Mouse (Mus musculus): ENCODE measurements around the gene Mgat1.
"Not testable (repeated sequence)": the region's sequence is repeated elsewhere in the genome, so short reads cannot be mapped to it uniquely, and the experiment has no call there.

Mgat1 gene

GRCm38 (mm10) chr11:49264081-49264480 is 20.1 kb downstream of the Mgat1 start:
- DNase-seq (ENCODE audit: low spot score in 2 of 2): no peak

DNA sequence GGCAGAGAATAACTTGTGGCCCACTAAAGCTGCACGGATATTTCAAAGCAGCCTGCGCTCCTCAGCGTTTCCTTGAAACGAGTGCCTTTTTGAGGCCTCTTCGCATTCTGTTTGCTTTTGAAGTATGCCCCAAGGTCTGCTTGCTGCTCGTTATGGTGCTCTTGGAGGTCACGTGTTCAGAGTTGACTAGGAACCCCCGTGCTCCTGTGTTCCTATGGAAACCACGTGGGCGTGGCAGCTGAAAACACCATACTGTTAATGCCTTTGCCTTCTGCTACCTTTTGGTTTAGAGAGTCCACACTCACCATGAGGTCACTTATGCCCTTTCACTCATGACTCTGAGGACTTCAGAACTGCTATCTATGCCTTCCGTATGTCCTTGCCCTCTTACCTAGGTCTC is 20.6 kb downstream of the Mgat1 start:
- no peak for DNase-seq (ENCODE audit: low spot score in 2 of 2)

DNA sequence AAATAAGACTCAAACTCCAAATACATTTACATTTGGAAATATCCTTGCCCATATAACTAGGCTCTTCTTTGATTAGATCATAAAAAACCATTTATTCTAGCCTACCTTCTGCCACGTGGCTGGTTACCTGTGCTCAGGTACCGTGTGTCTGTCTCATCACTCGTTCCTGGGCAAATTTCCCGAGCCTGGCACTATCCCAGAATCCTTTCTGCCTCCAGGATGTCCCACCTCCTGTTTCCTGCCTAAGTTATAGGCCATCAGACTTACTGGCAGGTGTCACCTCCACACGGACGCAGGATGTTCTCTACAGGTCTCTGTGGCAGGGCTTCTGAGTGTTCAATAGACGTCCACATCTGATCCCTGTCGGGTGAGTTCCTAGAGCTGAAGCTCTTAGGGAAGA is 21.1 kb downstream of the Mgat1 start:
- no peak for DNase-seq (ENCODE audit: low spot score in 2 of 2)

GRCm38 (mm10) chr11:49266671-49267070 is 22.7 kb downstream of the Mgat1 start:
- no peak for DNase-seq (ENCODE audit: low spot score in 2 of 2)

DNA sequence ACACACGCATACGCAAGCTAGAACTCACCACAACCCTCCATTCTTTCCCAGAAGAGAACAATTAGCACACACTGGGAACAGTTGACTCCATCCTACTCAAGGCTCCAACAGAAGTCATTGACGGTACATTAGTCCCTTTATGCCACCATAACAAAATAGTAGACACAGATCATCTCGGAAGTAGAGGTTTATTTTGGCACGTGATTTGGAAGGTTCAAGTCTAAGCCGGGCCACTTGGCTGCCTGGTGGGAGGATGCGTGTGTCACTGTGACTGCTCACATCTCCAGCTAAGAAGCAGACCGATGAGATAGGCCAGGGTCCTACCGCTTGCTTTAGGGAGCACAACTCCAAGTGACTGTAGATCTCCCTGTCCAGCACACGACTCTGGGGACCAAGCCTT is 23.3 kb downstream of the Mgat1 start:
- DNase-seq (ENCODE audit: low spot score in 2 of 2): no peak

- DNase-seq (ENCODE audit: low spot score in 2 of 2): no peak
These were observed 24.1 kb downstream of the Mgat1 start for GRCm38 (mm10) chr11:49267970-49268579.

- no peak for DNase-seq (ENCODE audit: low spot score in 2 of 2)
These were observed 25.8 kb downstream of the Mgat1 start for GRCm38 (mm10) chr11:49269761-49270160.

- DNase-seq (ENCODE audit: low spot score in 2 of 2): no peak
These were observed 26.4 kb downstream of the Mgat1 start for GRCm38 (mm10) chr11:49270368-49270767.

DNA sequence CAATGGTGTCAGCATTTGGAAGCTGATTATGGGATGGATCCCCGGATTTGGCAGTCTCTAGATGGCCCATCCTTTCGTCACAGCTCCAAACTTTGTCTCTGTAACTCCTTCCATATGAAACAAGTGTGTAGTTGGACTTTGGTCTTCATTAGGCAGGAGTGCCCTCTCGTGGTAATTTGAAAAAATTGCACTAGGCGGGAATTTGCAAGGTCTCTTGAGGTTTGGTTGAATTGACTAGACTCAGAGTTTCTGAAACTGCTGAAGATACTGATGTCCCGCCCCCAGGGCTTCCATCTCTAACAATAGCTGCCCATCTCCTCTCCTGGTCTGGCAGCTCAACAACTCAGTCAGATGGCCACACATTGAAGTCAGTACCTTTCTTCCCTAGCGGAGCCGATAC is 27.3 kb downstream of the Mgat1 start:
- no peak for DNase-seq (ENCODE audit: low spot score in 2 of 2)

DNA sequence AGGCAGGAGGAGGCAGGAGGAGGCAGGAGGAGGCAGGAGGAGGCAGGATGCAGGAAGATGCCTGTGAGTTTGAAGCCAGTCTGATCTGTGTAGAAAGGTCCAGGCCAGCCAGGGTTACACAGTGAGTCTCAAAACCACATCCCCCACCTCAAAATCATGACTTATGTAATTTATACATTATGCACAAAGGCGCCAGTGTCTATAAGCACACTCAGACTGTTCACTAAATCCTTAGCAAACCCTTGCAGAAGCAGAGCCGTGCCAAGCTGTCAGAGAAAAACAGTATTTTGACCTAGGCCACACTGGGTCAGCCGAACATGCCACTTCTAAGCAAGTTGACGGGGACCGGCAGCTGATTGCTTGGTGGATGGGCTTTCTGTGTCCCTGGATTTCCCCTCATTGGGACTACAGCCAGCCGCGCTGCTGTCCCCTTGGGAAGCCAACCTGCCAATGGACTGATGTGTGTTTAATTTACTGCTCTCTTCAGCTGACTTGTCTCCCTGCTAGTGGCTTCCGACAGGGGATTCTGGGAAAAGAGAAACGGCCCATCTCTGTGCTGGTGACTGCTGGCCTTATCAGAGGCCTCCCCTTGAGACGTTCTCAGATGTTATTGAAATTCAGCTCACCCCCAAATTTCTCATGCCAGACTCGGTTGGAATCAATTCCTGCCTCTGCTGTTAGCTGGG is 30.0 kb downstream of the Mgat1 start:
- no peak for DNase-seq (ENCODE audit: low spot score in 2 of 2)

GRCm38 (mm10) chr11:49278222-49278621 is 34.2 kb downstream of the Mgat1 start, which contains the start of gene Olfr1393:
Gene Olfr1393 (plus strand): TSS chr11:49278304.
- no peak for DNase-seq (ENCODE audit: low spot score in 2 of 2)

- DNase-seq (ENCODE audit: low spot score in 2 of 2): not testable (repeated sequence)
These were observed 41.0 kb downstream of the Mgat1 start, which contains the start of gene Olfr1392 for GRCm38 (mm10) chr11:49284982-49285381. Gene Olfr1392 (plus strand): TSS chr11:49285282.

GRCm38 (mm10) chr11:49287251-49287650 is 43.3 kb downstream of the Mgat1 start:
- DNase-seq (ENCODE audit: low spot score in 2 of 2): no peak

DNA sequence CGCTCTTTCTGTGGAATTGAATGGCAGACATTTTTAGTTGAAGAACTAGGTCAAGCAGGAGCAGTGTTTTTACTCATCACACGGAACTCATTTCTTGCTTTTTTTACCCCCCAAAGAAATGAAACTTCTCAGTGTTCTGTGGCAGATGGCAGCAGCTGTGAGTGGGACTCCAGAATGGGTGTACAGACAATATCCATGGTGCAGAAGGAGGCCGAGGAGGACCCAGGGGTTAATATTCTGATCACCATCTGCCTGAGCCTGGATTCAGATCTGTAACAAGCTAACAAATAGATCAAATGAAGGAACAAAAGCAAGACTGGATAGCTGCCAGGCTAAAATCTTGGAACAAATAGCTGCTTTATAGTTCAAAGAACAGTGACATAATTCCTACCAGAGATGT is 48.8 kb downstream of the Mgat1 start:
- no peak for DNase-seq (ENCODE audit: low spot score in 2 of 2)

GRCm38 (mm10) chr11:49304441-49304840 is 60.5 kb downstream of the Mgat1 start, which contains the start of gene Olfr10:
Gene Olfr10 (plus strand): TSS chr11:49304741.
- no peak for DNase-seq (ENCODE audit: low spot score in 2 of 2)

- DNase-seq (ENCODE audit: low spot score in 2 of 2): not testable (repeated sequence)
These were observed 64.6 kb downstream of the Mgat1 start for GRCm38 (mm10) chr11:49308547-49308946.

Measured in urinary bladder, adult 18-20 months (tissue).